Mouse (Mus musculus): ENCODE results near the gene Trnau1ap. TPM values are rescaled to one million over a fixed set of nuclear protein-coding genes. Genes with fewer than 3 reads are reported as not detected.
"Not testable (repeated sequence)": the region's sequence is repeated elsewhere in the genome, so short reads cannot be mapped to it uniquely, and the experiment has no call there.

The Trnau1ap gene
- total RNA-seq, 2 experiments from 2014 or later, result 24.3 to 26.2 TPM

GRCm38 (mm10) chr4:132345135-132345842 is 16.0 kb upstream of the Trnau1ap start:
- peak; percentile 96 to 98 for DNase-seq (ENCODE audit: low spot score in 2 of 2)

- DNase-seq (ENCODE audit: low spot score in 2 of 2), result no peak
These were observed 15.2 kb upstream of the Trnau1ap start for GRCm38 (mm10) chr4:132344403-132345134.

GRCm38 (mm10) chr4:132341451-132341850 is 12.1 kb upstream of the Trnau1ap start:
- DNase-seq (ENCODE audit: low spot score in 2 of 2), result no peak

GRCm38 (mm10) chr4:132338943-132339342 is 9.6 kb upstream of the Trnau1ap start:
- peak in 1 of 2 experiments; percentile 16 for DNase-seq (ENCODE audit: low spot score in 2 of 2)

GRCm38 (mm10) chr4:132332880-132333279 is 3.5 kb upstream of the Trnau1ap start:
- no peak for DNase-seq (ENCODE audit: low spot score in 2 of 2)

GRCm38 (mm10) chr4:132331960-132332359 is 2.6 kb upstream of the Trnau1ap start:
- no peak for DNase-seq (ENCODE audit: low spot score in 2 of 2)

GRCm38 (mm10) chr4:132329835-132330354 is 557 bp upstream of the Trnau1ap start:
- DNase-seq (ENCODE audit: low spot score in 2 of 2), result no peak

- no peak for DNase-seq (ENCODE audit: low spot score in 2 of 2)
These were observed 851 bp downstream of the Trnau1ap start for GRCm38 (mm10) chr4:132328391-132328982.

- no peak for DNase-seq (ENCODE audit: low spot score in 2 of 2)
These were observed 2.9 kb downstream of the Trnau1ap start for GRCm38 (mm10) chr4:132326481-132326880.

- DNase-seq (ENCODE audit: low spot score in 2 of 2), result no peak
These were observed 13.6 kb downstream of the Trnau1ap start for GRCm38 (mm10) chr4:132315711-132316110.

GRCm38 (mm10) chr4:132312627-132313026 is 16.7 kb downstream of the Trnau1ap start:
- DNase-seq (ENCODE audit: low spot score in 2 of 2), result no peak

- no peak for DNase-seq (ENCODE audit: low spot score in 2 of 2)
These were observed 17.5 kb downstream of the Trnau1ap start for GRCm38 (mm10) chr4:132311801-132312200.

GRCm38 (mm10) chr4:132311209-132311608 is 18.1 kb downstream of the Trnau1ap start:
- DNase-seq (ENCODE audit: low spot score in 2 of 2), result no peak

- DNase-seq (ENCODE audit: low spot score in 2 of 2), result peak; percentile 16 to 34
These were observed 19.4 kb downstream of the Trnau1ap start for GRCm38 (mm10) chr4:132309849-132310472.

- DNase-seq (ENCODE audit: low spot score in 2 of 2), result no peak
These were observed 20.0 kb downstream of the Trnau1ap start for GRCm38 (mm10) chr4:132309140-132309848.

- peak; percentile 89 to 92 for DNase-seq (ENCODE audit: low spot score in 2 of 2)
These were observed 20.8 kb downstream of the Trnau1ap start for GRCm38 (mm10) chr4:132308437-132309139.

GRCm38 (mm10) chr4:132306004-132306403 is 23.3 kb downstream of the Trnau1ap start:
- no peak for DNase-seq (ENCODE audit: low spot score in 2 of 2)

- no peak for DNase-seq (ENCODE audit: low spot score in 2 of 2)
These were observed 24.1 kb downstream of the Trnau1ap start for GRCm38 (mm10) chr4:132305276-132305675.

- not testable (repeated sequence) for DNase-seq (ENCODE audit: low spot score in 2 of 2)
These were observed 25.9 kb downstream of the Trnau1ap start for GRCm38 (mm10) chr4:132303484-132303883.

- peak; percentile 68 to 77 for DNase-seq (ENCODE audit: low spot score in 2 of 2)
These were observed 26.3 kb downstream of the Trnau1ap start, which contains the start of gene Rab42 for GRCm38 (mm10) chr4:132302939-132303479. TSS of gene Rab42 (minus strand) at chr4:132303385.

Measured in left cerebral cortex, adult 18-20 months (tissue).